Mouse (Mus musculus) heart, embryonic 10.5 days (tissue): ENCODE data around the gene Trf. TPM values are rescaled to one million over a fixed set of nuclear protein-coding genes. Genes with fewer than 3 reads are reported as not detected.
"Not testable (repeated sequence)": the region's sequence is repeated elsewhere in the genome, so short reads cannot be mapped to it uniquely, and the experiment has no call there.

ENCODE experiments used
- DNase-seq: peaks from one replicate; pipeline ENCODE4 v3.0.0-alpha.2; 2017; ENCODE audit warnings: low spot score
- H3K27ac ChIP-seq: fragments of 300-500 bp; sonication (generic); 2 replicates; pipeline ENCODE4 v1.5.1; 2016; ENCODE audit warnings: mild to moderate bottlenecking
- H3K27me3 ChIP-seq: fragments of 300-500 bp; sonication (generic); 2 replicates; pipeline ENCODE4 v1.6.1; 2016; ENCODE audit warnings: mild to moderate bottlenecking; ENCODE audit not compliant: poor library complexity, insufficient read depth, severe bottlenecking
- H3K36me3 ChIP-seq: fragments of 300-500 bp; sonication (generic); 2 replicates; pipeline ENCODE4 v1.6.1; 2016; ENCODE audit warnings: mild to moderate bottlenecking, moderate library complexity
- H3K4me1 ChIP-seq: fragments of 300-500 bp; sonication (generic); 2 replicates; pipeline ENCODE4 v1.6.1; 2016; ENCODE audit warnings: mild to moderate bottlenecking
- H3K4me3 ChIP-seq: fragments of 300-500 bp; sonication (generic); 2 replicates; pipeline ENCODE4 v1.5.1; 2016; ENCODE audit warnings: mild to moderate bottlenecking, moderate library complexity
- H3K9me3 ChIP-seq: fragments of 300-500 bp; sonication (generic); 2 replicates; pipeline ENCODE4 v1.6.1; 2016; ENCODE audit warnings: mild to moderate bottlenecking, moderate library complexity
- WGBS: fragments of 180-500 bp; shearing (Covaris S2); methylation state at CpG from one replicate; pipeline ENCODE4 v1.1.7; 2016; 5-methylcytosine and 5-hydroxymethylcytosine counted together
- polyA plus RNA-seq: library from polyadenylated mRNA; unstranded; fragments of >200 nt; fragmentation: Nextera tagmentation; extraction: Ambion mirVana; gene quantifications from 2 replicates; pipeline ENCODE4 v1.2.1, GENCODE M21; 2016

The Trf gene
- polyA plus RNA-seq, 1 experiment from 2014 or later = 314 TPM

- H3K36me3 ChIP-seq = no peaks in the 10 kb centered on the region
- 57% methylated on average over 6 of the region's 6 CpGs for WGBS
Observed at GRCm38 (mm10) chr9:103174771-103175519, 55.3 kb downstream of the Trf start.

DNA sequence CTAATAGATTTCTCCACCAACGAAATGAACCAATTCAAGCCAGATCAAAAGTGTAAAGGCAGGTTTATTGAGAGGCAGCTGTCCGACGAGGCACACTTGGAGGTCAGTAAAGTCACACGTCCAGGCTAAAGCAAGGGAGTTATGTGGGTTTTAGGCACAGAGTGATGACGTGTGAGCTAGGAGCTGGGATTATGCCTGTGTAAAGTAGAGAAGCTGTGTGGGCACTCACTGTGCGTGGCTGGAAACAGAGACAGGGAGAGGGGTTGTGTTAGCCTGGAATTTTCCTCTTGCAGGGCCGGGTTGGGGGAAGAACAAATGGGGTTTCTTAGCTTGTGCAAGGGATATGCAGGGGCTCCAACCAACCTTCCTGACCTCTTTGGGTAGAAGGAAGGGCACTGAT, 61.5 kb downstream of the Trf start:
- peaks cover 11% of the 10 kb centered on the region for H3K4me1 ChIP-seq
- WGBS = 49% methylated on average over 7 of the region's 7 CpGs
- no peak for DNase-seq
- no peak overlapping the region for H3K27ac ChIP-seq
- H3K9me3 ChIP-seq = no peaks in the 10 kb centered on the region
- peaks cover 24% of the 10 kb centered on the region for H3K27me3 ChIP-seq
- H3K36me3 ChIP-seq = no peaks in the 10 kb centered on the region
- no peak overlapping the region for H3K4me3 ChIP-seq

More at GRCm38 (mm10) chr9:103174771-103175519, 55.3 kb downstream of the Trf start:
- Histone ChIP-seq H3K27ac (no peak overlapping the region), H3K4me1 (peaks cover 4% of the 10 kb centered on the region), H3K27me3 (0 out of 2 replicates have a peak, but pooled peaks cover 14% of the 10 kb centered on the region), H3K9me3 (no peaks in the 10 kb centered on the region), H3K4me3 (no peak overlapping the region)
- DNase-seq = no peak

- Histone ChIP-seq H3K4me1 (peaks cover 11% of the 10 kb centered on the region), H3K4me3 (no peak overlapping the region), H3K27me3 (peaks cover 25% of the 10 kb centered on the region), H3K27ac (no peak overlapping the region), H3K9me3 (no peaks in the 10 kb centered on the region), H3K36me3 (no peaks in the 10 kb centered on the region)
- WGBS = 74% methylated on average over 6 of the region's 6 CpGs
- DNase-seq = no peak
Observed at GRCm38 (mm10) chr9:103168046-103168445, 62.2 kb downstream of the Trf start.

DNA sequence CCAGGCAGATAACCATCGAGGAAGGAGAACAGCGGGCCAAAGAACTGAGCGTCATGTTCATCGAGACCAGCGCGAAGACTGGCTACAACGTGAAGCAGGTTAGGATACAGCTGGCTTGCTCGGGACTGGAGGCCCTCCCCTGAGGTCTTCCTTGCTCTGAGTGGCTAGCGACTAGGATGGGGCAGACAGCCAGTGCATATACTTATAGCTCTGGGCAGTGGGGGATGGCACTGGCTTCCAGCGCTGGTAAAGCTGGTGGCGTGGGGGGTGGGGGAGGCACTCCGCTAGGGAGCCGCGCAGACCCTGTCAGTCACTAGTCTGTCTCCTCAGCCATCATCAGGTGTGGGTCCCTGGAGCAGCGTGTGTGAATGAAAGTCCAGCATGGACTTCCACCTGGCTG, 66.4 kb downstream of the Trf start:
- Histone ChIP-seq H3K27me3 (peaks cover 20% of the 10 kb centered on the region), H3K4me3 (no peak overlapping the region), H3K9me3 (no peaks in the 10 kb centered on the region), H3K4me1 (peaks cover under 1% of the 10 kb centered on the region; the same call in 1 of the 2 replicates), H3K36me3 (no peaks in the 10 kb centered on the region), H3K27ac (no peak overlapping the region)
- DNase-seq = no peak
- WGBS = 69% methylated on average over 15 of the region's 15 CpGs

DNA sequence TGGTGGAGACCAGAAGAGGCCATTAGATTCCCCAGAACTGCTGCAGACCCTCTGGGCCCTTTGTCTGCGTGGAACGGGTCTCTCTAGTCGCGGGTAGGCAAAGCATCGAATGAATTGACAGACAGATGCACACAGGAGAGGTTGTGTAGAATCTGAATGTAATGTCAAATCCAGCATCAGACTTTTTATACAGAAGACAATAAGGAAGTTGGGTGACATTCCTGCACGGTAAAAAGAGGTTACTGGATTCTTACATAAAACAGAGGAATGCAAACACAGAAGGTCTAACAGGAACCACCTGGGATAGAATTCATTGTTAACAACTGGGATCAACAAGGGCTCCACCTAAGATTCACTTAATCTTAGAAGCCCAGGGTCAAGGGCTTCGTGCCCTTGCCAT, 75.1 kb downstream of the Trf start:
- H3K27me3 ChIP-seq, H3K9me3 ChIP-seq, H3K36me3 ChIP-seq: not testable (repeated sequence)

GRCm38 (mm10) chr9:103154568-103154967, 75.7 kb downstream of the Trf start:
- no peak for DNase-seq

More for the DNA sequence above, 75.1 kb downstream of the Trf start:
- 84% methylated on average over 7 of the region's 7 CpGs for WGBS
- DNase-seq, H3K27ac ChIP-seq, H3K4me3 ChIP-seq, H3K4me1 ChIP-seq: not testable (repeated sequence)

More at GRCm38 (mm10) chr9:103154568-103154967, 75.7 kb downstream of the Trf start:
- Histone ChIP-seq H3K9me3 (no peaks in the 10 kb centered on the region), H3K4me1 (peaks cover 6% of the 10 kb centered on the region), H3K27ac (no peak overlapping the region), H3K4me3 (no peak overlapping the region), H3K36me3 (no peaks in the 10 kb centered on the region), H3K27me3 (no peaks in the 10 kb centered on the region)
- 77% methylated on average over 2 of the region's 2 CpGs for WGBS

Other genes with a start within 250 kb of the Trf start
- 1.5 and 3.0 TPM in 2 replicates for gene Slco2a1, start 241.7 kb downstream of the Trf start, polyA plus RNA-seq
- gene Rab6b, start 118.7 kb downstream of the Trf start, polyA plus RNA-seq = 2.3 and 2.7 TPM in 2 replicates
- 55.6 and 61.9 TPM in 2 replicates for gene Srprb, start 28.3 kb downstream of the Trf start, polyA plus RNA-seq
- gene Gm20425, start 137 bp downstream of the Trf start, polyA plus RNA-seq = 0.90 TPM in 1 of 2 replicates, not detected in the other
- gene 1300017J02Rik, start 74.6 kb upstream of the Trf start, polyA plus RNA-seq = 6.7 and 7.3 TPM in 2 replicates
- 56.6 and 62.6 TPM in 2 replicates for gene Topbp1, start 74.8 kb upstream of the Trf start, polyA plus RNA-seq
- 116 and 128 TPM in 2 replicates for gene Cdv3, start 135.4 kb upstream of the Trf start, polyA plus RNA-seq
- gene Bfsp2, start 250.0 kb upstream of the Trf start, polyA plus RNA-seq = 0.39 and 0.74 TPM in 2 replicates